Mouse (Mus musculus) stomach, postnatal 0 days (tissue): ENCODE data around the gene Gm19426.

ENCODE experiments used
- CTCF ChIP-seq: IDR thresholded peaks from 2 replicates; pipeline ENCODE4 v1.5.1; 2016; ENCODE audit warnings: antibody characterized with exemption, low read depth, mild to moderate bottlenecking, moderate library complexity
- EP300 ChIP-seq: optimal IDR thresholded peaks from 2 replicates; pipeline ENCODE3; 2016; ENCODE audit warnings: antibody characterized with exemption

GRCm38 (mm10) chr2:84738271-84738911 is 5.1 kb downstream of the Gm19426 start:
- TF ChIP-seq CTCF (peak; percentile 81), EP300 (no peak)
